Mouse (Mus musculus) c-Kit-negative CD71-positive TER-119-positive erythroid progenitor cells, embryonic 14.5 days (primary cell): Measurements from ENCODE around the gene Sh2d7.

Source experiments
- DNase-seq: peaks from one replicate; pipeline ENCODE4 v3.0.0-alpha.2; 2013; ENCODE audit warnings: low read depth, low spot score

The Sh2d7 gene

DNA sequence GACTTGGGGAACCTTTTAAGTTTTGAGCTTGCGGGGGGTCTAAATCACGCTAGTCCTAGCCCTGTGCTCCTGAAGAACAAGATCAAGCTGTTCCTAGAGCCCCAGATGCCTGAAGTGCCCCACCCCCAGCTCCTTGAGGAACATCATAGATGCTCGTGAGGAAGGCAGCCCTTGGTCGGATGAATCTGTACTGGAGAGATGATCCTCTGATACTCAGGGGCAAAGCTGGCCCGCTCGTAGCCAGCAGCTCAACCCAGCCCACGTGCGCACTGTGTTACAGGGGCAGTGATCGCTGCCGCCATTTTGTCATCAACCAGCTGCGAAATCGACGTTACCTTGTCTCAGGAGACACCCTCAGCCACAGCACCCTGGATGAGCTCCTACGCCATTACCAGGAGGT lies at the start of gene Sh2d7:
TSS of gene Sh2d7 (plus strand) at position 301 of the 400 bp plus-strand sequence.
- no peak for DNase-seq

GRCm38 (mm10) chr9:54489599-54489998 lies 49.2 kb upstream of the Sh2d7 start:
- DNase-seq, result no peak

DNA sequence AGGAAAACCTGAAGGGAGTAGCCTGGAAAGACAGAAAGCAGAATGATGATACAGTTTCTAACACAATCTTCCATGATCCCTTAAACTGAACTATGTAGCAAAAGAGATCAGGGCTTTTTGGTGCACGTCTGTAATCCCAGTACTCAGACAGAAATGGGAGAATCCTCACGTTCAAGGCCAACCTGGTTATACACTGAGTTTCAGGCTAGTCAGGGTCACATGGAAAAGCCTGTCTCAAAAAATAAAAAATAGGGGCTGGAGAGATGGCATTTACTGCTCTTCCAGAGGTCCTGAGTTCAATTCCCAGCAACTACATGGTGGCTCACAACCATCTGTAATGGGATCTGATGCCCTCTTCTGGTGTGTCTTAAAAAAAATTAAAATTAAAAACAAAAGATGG lies 48.4 kb upstream of the Sh2d7 start:
- no peak for DNase-seq

GRCm38 (mm10) chr9:54499291-54499690 lies 39.5 kb upstream of the Sh2d7 start:
- DNase-seq, result no peak

GRCm38 (mm10) chr9:54499791-54500190 lies 39.0 kb upstream of the Sh2d7 start:
- no peak for DNase-seq

DNA sequence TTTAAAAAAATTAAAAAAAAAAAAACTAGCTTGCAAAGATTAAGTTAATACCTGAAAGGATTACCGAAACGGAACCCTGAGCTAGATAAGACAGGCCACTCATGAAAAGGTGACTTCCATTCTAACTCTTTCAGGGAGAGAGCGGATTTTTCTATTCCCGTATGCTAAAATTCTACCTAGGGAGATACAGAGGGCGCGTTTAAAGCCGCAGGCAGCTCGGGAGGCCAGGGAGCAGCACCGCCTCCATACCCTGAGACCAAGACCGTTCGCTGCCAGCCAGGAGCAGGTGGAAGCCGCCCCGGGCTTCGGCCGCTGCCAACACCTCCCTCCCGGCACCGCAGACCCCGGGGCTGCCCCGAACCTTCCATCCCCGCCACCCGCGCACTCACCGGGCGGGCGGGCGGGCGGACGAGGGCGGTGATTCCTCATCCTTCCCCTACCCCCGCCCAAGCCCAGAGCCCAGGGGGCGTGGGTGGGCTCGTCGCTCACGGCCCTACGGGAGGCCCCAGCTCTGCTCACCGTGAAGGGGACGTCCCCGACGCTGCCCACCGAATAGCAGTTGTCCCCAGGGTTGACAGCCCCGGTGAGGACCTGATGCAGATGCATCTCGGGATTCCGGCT lies 37.8 kb upstream of the Sh2d7 start:
- DNase-seq, result no peak

GRCm38 (mm10) chr9:54501453-54502110 lies 37.2 kb upstream of the Sh2d7 start, which contains the start of gene Dmxl2:
Gene Dmxl2, minus strand, starts transcription at chr9:54501626.
- no peak for DNase-seq

DNA sequence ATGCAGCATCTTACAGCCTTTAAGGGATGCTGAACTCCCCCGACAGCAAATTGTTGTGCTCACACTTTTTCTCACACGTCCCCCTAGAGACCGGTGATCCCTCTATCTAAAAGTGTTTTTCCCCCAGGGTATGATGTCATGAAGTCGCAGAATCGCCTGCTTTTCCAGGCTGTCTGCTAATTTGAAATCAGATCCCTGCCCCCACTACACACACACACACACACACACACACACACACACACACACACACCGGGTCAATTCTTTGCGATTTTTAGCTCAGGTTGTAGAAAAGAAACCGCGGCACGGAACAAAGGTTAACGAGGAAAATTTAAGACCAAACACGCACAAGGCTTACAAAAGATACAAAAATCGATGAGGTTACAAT lies 36.7 kb upstream of the Sh2d7 start:
- no peak for DNase-seq

DNA sequence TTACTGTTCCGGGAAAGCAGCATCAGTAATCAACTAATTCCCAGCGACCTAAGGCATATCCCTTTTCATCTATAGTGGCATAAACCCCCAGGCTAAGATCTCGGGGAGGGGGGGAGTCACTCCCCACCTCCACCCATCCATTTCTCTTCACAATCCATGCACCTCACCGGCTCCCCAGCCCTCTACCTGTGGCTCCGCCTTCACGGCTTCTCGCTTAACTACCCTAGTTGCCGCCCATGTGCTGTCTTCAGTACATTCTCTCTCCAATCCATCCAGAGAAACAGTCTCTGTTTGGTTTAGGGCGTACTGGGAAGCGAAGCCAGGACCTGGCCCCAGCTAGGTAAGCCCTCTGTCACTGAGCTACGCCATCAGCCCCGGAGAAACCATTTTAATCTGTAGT lies 35.9 kb upstream of the Sh2d7 start:
- DNase-seq, result no peak

DNA sequence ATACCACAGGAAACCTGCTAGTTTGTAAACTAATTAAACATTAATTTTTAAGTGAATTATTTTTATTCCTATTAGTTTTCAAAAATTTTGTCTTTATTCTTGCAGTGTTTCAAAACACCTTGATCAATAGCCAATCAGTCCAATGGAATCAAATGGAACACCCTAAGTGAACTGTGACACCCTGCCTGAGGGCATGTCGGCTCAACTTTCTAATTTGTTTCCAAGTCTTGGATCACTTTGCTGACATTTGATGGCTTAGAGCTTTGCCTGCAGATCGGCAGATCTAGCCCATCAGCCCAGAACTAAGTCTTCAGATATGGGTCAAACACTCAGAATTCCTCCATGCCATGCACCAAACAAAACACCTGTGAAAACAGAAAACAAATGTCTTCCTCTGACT lies 22.8 kb upstream of the Sh2d7 start:
- no peak for DNase-seq

DNA sequence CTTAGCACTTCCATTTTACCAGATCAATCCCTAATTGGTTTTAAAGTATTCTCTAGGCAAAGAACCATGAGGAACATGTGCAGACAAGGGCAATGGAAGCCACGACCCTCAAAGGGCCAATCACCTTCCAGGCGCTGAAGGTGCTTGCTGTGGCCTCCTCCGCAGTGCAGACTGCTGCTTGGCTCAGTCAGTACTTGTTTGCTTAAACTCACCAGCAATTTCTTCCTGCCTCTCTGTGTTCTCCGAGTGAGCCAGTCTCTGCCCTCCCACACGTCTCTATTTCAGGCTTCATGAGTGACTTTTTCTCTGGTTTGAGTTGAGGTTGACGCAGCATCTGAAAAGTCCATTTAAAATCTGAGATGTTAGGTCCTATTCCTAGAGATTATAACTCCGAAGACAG lies 19.9 kb upstream of the Sh2d7 start:
- DNase-seq, result no peak

DNA sequence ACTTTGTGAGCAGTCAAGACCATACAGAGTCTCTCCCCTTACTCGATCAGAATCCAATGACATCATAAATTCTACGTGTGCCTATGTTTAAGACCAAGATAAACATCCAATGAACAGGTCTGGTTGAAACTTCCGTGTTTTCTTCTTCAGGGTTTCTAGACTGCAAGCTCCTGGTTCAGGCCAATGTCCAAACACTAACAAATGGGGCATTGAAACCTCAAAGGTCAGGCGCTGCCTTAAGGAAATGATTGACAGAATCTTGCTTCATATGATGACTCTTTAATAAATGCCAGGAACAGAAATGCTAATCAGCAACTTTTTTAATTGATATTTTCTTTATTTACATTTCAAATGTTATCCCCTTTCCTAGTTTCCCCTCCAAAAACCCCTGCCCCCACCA lies 18.5 kb upstream of the Sh2d7 start:
- no peak for DNase-seq

DNA sequence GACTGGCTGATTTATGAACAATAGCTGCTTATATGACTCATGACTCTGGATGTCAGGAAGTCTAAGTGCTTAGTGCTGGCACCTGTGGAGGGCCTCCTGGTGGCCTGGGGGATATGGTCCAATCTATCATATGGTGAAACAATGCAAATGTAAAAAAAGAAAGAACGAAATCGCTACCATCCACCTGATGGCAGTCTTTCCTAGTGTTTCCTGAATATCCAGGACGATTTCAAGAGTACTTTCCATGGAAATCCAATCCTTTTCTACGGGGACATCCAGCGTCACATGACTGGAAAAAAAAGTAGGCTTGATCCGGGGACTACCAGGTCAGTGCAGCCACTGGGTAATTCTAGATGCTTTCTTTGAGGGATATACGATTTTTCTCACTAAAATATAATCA lies 11.1 kb upstream of the Sh2d7 start:
- DNase-seq, result no peak

GRCm38 (mm10) chr9:54529950-54530349 lies 8.8 kb upstream of the Sh2d7 start:
- no peak for DNase-seq

DNA sequence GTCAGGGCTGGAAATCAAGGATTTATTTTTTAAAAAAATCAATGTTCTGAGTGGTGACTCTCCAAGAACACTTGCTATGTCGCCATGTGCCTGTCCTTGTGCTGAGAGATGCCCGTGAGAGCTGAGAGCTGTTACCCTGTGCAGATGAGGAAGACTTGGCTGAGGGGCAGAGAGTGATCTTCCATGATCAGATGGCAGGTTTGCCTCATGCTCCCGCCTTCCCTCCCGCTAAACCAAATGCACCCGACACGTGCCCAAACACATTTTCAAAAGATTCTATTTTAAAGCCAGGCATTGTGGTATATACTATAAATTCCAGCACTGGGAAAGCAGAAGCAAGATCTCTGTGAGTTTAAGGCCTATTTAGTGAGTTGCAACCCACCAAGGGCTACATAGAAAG lies 7.9 kb upstream of the Sh2d7 start:
- DNase-seq, result no peak

DNA sequence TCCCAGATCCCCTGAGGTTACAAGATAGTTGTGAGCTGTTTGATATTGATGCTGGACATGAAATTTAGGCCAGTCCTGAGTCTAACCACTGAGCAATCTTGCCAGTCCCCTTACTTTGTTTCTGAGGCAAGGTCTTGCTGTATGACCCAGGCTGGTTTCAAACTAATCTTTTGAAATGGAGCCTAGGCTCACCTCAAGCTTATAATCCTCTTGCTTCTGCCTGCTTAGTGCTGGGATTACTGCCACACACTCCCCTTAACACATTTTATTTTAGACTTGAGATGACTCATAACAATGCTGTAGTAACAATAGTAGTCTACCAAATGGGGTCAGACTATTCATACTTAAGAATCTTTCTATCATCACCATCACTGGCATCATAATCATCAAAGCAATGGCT lies 7.4 kb upstream of the Sh2d7 start:
- no peak for DNase-seq

- no peak for DNase-seq
These were observed 5.9 kb upstream of the Sh2d7 start for GRCm38 (mm10) chr9:54532926-54533325.

DNA sequence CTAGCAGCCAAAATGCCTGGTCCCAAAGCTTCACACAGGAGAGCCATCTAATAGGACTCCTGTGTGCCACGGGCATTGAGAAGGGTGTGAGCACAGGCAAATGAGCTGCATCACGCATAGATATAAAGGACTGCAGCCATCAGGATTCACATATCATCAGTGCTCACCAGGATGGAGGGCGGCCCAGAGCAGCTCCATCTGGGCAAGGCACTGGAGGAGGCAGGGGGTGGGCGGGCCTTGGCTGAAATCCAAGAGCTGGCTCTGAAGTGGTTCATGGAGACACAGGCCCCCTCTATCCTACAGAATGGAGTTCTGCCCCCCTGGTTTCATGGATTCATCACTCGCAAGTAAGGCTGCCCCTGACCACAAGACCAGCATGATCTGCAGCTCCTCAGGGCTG lies 4.8 kb upstream of the Sh2d7 start:
- no peak for DNase-seq

DNA sequence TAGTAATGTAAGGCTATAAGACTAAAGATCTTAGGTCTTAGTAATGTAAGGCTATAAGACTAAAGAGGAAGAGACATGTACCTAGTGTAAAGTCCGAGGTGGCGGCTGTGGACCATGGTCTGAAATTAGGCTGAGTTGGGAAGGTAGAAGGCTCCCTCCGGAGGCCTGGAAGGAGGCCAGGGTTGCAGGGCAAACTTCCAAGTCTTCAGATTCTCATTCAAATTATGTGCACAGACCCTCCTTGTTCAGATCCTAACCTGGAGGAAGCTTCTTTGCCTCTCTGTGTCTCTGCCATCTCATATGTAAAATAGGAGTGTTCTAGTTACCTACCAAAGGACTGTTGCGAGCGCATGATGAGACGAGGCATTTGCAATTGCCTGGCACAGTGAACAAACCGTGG lies 2.5 kb upstream of the Sh2d7 start:
- DNase-seq, result no peak

GRCm38 (mm10) chr9:54537030-54537429 lies 1.8 kb upstream of the Sh2d7 start:
- no peak for DNase-seq

DNA sequence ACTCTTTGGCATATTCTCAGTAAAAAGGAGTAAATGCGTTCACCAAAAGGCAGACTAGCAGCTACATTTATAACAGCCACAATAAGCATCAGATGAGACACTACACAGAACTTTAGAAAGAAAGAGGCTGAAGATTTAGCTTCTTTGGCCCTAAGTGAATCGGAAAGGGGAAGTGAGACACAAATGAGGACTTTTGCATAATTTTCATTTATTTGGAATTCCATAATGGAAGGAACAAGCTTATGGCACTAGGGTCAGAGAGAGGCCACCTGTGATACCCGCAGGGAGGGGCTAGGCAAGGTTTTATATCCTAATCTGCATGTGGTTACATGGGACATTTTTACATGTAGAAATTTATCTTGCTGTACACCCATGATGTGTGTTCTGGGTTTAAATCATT lies 1.3 kb upstream of the Sh2d7 start:
- no peak for DNase-seq

DNA sequence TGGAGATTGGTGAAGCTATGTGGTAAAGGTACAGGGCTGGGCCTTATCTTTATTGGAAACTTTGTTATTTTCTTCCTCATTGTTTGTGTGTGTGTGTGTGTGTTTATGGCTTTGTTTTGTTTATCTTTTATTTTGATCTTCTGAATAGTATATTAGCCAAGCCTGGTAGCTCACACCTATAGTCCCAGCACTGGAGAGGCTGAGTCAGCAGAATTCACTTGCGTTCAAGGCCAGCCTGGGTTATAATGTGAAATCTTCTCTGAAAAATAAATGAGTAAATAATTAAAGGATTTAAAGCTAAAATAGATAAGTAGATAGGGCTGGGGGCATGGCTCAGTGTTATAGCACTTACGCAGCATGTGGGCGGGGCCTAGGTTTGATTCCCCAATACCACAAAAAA lies 540 bp upstream of the Sh2d7 start:
- no peak for DNase-seq

DNA sequence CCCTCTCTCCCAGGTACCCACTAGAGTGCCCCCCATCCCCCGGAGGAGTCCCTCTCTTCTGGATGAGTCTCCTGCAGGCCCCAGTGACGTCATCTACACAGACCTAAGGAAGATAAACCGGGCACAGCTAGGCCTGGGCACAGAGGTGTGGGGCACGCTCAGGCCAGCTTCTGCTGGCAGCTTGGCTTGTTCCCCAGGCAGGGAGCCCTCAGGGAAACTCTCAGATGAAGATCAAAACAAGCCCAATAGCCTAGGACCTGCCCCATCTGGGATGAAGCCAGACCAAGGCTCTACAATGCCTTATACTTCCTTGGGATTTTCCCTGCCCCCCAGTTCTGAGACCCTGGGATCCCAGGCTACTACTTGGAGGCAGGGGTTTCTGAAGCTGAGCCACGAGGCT lies 2.0 kb downstream of the Sh2d7 start:
- no peak for DNase-seq
